14 mouse cellular contexts compared by ENCODE assay signal in the genomic region with DNA sequence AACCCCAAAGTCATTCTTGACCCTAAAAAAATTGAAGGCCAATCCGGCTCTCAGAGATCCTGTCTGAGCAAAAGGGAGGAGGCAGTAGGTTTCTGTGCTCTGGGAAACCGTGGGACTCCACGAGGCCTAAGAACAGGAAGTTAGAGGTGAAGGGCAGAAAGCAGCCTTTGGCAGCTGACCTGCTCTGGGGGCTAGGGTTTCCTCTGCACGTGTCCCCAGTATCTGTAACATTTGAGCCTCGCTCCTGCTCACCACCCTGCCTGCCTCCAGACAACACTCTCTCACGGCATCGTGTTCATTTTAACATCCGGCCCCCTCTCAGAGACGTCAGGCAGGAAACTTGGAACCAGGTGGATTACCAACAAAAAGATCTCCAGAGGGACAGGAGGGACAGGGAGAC. TPM values are rescaled to one million over a fixed set of nuclear protein-coding genes. Genes with fewer than 3 reads are reported as not detected.
DNase-seq lines count a peak whose midpoint lies in the region; ATAC-seq and TF ChIP-seq lines count a peak whose summit lies in the region.
"Had no signal": no experiment of that assay in that cellular context is flagged by ENCODE, and none has a peak within 500 bp of the region (broad histone marks: within the 10 kb centered on the region; RNA-seq: fewer than 3 reads in every experiment).

No protein-coding gene starts in this region.

- intact Hi-C loops in left cerebral cortex, postnatal 25 days (cut with DNase I) = no loop called here

- no peak for ATAC-seq in kidney, postnatal 0 days (replicated peaks; ENCODE audit: low FRiP score, low read depth)
- ATAC-seq: hindbrain, embryonic 16.5 days had no signal

- peak overlapping the region; percentile 14; the same call in 1 of the 2 replicates for H3K9ac ChIP-seq in kidney, postnatal 0 days (ENCODE audit: low read depth, low read length)

- no peak for TF ChIP-seq POLR2A in cerebellum, adult 2 months (IDR thresholded peaks at IDR 0.05; ENCODE audit: borderline replicate concordance, insufficient read depth, low read length)
- TF ChIP-seq POLR2A in thymus, adult 2 months (IDR thresholded peaks at IDR 0.05; ENCODE audit: control insufficient read depth, extremely low read depth, insufficient read depth, low read length, poor library complexity) = no peak

- H3K4me3 ChIP-seq in cerebellum, adult 2 months (replicated peaks; ENCODE audit: insufficient read depth, low read depth, low read length) = no peak overlapping the region
- H3K4me3 ChIP-seq in kidney, postnatal 0 days (replicated peaks; ENCODE audit: low read depth, low read length) = no peak overlapping the region
- H3K4me3 ChIP-seq in thymus, adult 2 months (ENCODE audit: control insufficient read depth, insufficient read depth, low read length) = no peak overlapping the region

- no peaks in the 10 kb centered on the region for H3K27me3 ChIP-seq in cerebellum, adult 2 months (ENCODE audit: control insufficient read depth, insufficient read depth, low read length)
- H3K27me3 ChIP-seq in kidney, postnatal 0 days (ENCODE audit: insufficient read depth, low read length) = no peaks in the 10 kb centered on the region
- no peaks in the 10 kb centered on the region for H3K27me3 ChIP-seq in thymus, adult 2 months (ENCODE audit: control insufficient read depth, insufficient read depth, low read length)

- DNase-seq in cerebellum, adult 2 months = no peak
- no peak for DNase-seq in cerebellum, postnatal 36 days
- DNase-seq in kidney, postnatal 0 days (ENCODE audit: low spot score) = peak; percentile 56
- DNase-seq in kidney, adult 18-20 months = no peak
- no peak for DNase-seq in thymus, adult 2 months
- DNase-seq in thymus, postnatal 4 days = no peak
- DNase-seq in embryo, embryonic 11 days = no peak
- DNase-seq in left cerebral cortex, postnatal 25 days (ENCODE audit: low spot score in 2 of 2) = no peak
- DNase-seq: adrenal gland, adult 8-10 months; cerebellum, adult 11 months; retina, postnatal 1 day; thymus, postnatal 36 days had no signal

- H3K36me3 ChIP-seq in kidney, postnatal 0 days (ENCODE audit: insufficient read depth, low read length) = no peaks in the 10 kb centered on the region
- no peaks in the 10 kb centered on the region for H3K36me3 ChIP-seq in thymus, adult 2 months (ENCODE audit: control insufficient read depth, insufficient read depth, low read length)

- no peaks in the 10 kb centered on the region for H3K9me3 ChIP-seq in kidney, postnatal 0 days (replicated peaks; ENCODE audit: low read length)

- H3K27ac ChIP-seq in cerebellum, adult 2 months (ENCODE audit: insufficient read depth, low read length) = peak overlapping the region; percentile 40; the same call in 1 of the 2 replicates
- H3K27ac ChIP-seq in kidney, postnatal 0 days = no peak overlapping the region
- peak overlapping the region; percentile 54 for H3K27ac ChIP-seq in thymus, adult 2 months (ENCODE audit: control insufficient read depth, insufficient read depth, low read length)
- H3K27ac ChIP-seq: macrophage had no signal

- H3K4me2 ChIP-seq in kidney, postnatal 0 days (ENCODE audit: low read length) = no peak overlapping the region

- TF ChIP-seq CTCF in cerebellum, adult 2 months (IDR thresholded peaks at IDR 0.05; ENCODE audit: borderline replicate concordance, insufficient read depth, low read depth, low read length) = no peak
- no peak for TF ChIP-seq CTCF in kidney, postnatal 0 days (IDR thresholded peaks at IDR 0.05; ENCODE audit: low read depth)
- no peak for TF ChIP-seq CTCF in thymus, adult 2 months (IDR thresholded peaks at IDR 0.05; ENCODE audit: borderline replicate concordance, control insufficient read depth, extremely low read depth, insufficient read depth, low read length, poor library complexity)

- WGBS in cerebellum, adult 2 months = 68% methylated on average over 9 of the region's 9 CpGs
- 9% methylated on average over 9 of the region's 9 CpGs for WGBS in kidney, postnatal 0 days
- WGBS in thymus, adult 2 months = 6% methylated on average over 9 of the region's 9 CpGs

- peaks cover 4% of the 10 kb centered on the region; the same call in 1 of the 2 replicates for H3K4me1 ChIP-seq in cerebellum, adult 2 months (ENCODE audit: control insufficient read depth, insufficient read depth, low read length)
- peaks cover 11% of the 10 kb centered on the region for H3K4me1 ChIP-seq in kidney, postnatal 0 days (replicated peaks; ENCODE audit: insufficient read depth, low read length)
- peaks cover 10% of the 10 kb centered on the region for H3K4me1 ChIP-seq in thymus, adult 2 months (replicated peaks; ENCODE audit: control insufficient read depth, insufficient read depth, low read length)

RNA-seq across cellular contexts. Expression of a gene that starts 27.6 kb away (rescaled TPM):
- polyA plus RNA-seq in cerebellum, adult 2 months (2012; rRNA removed) = 8.4 and 10.3 TPM in 2 replicates
- 8.4 and 8.5 TPM in 2 replicates for polyA plus RNA-seq in kidney, postnatal 0 days (2015; fragmentation: Nextera tagmentation; extraction: Ambion mirVana)
- polyA plus RNA-seq in thymus, adult 2 months (2012; rRNA removed) = 15.0 and 15.6 TPM in 2 replicates
- 1 to 10 TPM; 6.7 to 7.6 TPM for total RNA-seq in left cerebral cortex, postnatal 25 days (2021)

RNA-seq across cellular contexts. Expression of a gene that starts 35.7 kb away (rescaled TPM):
- 7.4 and 8.9 TPM in 2 replicates for polyA plus RNA-seq in cerebellum, adult 2 months (2012; rRNA removed)
- 18.1 and 19.8 TPM in 2 replicates for polyA plus RNA-seq in kidney, postnatal 0 days (2015; fragmentation: Nextera tagmentation; extraction: Ambion mirVana)
- 3.5 and 3.6 TPM in 2 replicates for polyA plus RNA-seq in thymus, adult 2 months (2012; rRNA removed)
- total RNA-seq in left cerebral cortex, postnatal 25 days (2021) = 10 to 100 TPM; 17.2 to 18.5 TPM
- polyA plus RNA-seq: macrophage had no signal

RNA-seq across cellular contexts. Expression of a gene that starts 36.1 kb away (rescaled TPM):
- polyA plus RNA-seq in cerebellum, adult 2 months (2012; rRNA removed) = 0.21 and 0.33 TPM in 2 replicates
- 0.11 TPM in 1 of 2 replicates, not detected in the other for polyA plus RNA-seq in kidney, postnatal 0 days (2015; fragmentation: Nextera tagmentation; extraction: Ambion mirVana)
- 2.2 TPM in 2 replicates for polyA plus RNA-seq in thymus, adult 2 months (2012; rRNA removed)
- not detected for total RNA-seq in left cerebral cortex, postnatal 25 days (2021)
- polyA plus RNA-seq: hindbrain, embryonic 16.5 days; macrophage had no signal

RNA-seq across cellular contexts. Expression of a gene that starts 36.7 kb away (rescaled TPM):
- polyA plus RNA-seq in cerebellum, adult 2 months (2012; rRNA removed) = 89.3 and 93.8 TPM in 2 replicates
- polyA plus RNA-seq in kidney, postnatal 0 days (2015; fragmentation: Nextera tagmentation; extraction: Ambion mirVana) = 112 and 123 TPM in 2 replicates
- polyA plus RNA-seq in thymus, adult 2 months (2012; rRNA removed) = 315 and 327 TPM in 2 replicates
- total RNA-seq in left cerebral cortex, postnatal 25 days (2021) = 10 to 100 TPM; 47.5 to 59.8 TPM

RNA-seq across cellular contexts. Expression of a gene that starts 50.1 kb away (rescaled TPM):
- 16.3 and 17.6 TPM in 2 replicates for polyA plus RNA-seq in cerebellum, adult 2 months (2012; rRNA removed)
- 19.3 and 20.6 TPM in 2 replicates for polyA plus RNA-seq in kidney, postnatal 0 days (2015; fragmentation: Nextera tagmentation; extraction: Ambion mirVana)
- polyA plus RNA-seq in thymus, adult 2 months (2012; rRNA removed) = 6.1 and 6.3 TPM in 2 replicates
- total RNA-seq in left cerebral cortex, postnatal 25 days (2021) = 10 to 100 TPM; 17.6 to 17.7 TPM
